Mouse (Mus musculus) MEL (cell line): ENCODE results near the gene Snx32.

Source experiments
- POLR2A ChIP-seq, 2 experiments: IDR thresholded peaks; 2 replicates each; pipeline ENCODE4 v1.6.1; 2011 to 2012; ENCODE audit warnings: low read length in 2 of 2, mild to moderate bottlenecking in 2 of 2, control low read depth in 1 of 2, improper control_type of control experiment in 1 of 2, low read depth in 1 of 2, moderate library complexity in 1 of 2; ENCODE audit not compliant: control insufficient read depth in 1 of 2, insufficient read depth in 1 of 2, poor library complexity in 1 of 2
- TCF12 ChIP-seq: IDR thresholded peaks from 2 replicates; pipeline ENCODE4 v1.6.1; 2014; ENCODE audit warnings: low read depth, mild to moderate bottlenecking, inconsistent platforms, low read length, improper control_type of control experiment, moderate library complexity

- no peak for TF ChIP-seq TCF12
- TF ChIP-seq POLR2A (IDR thresholded peaks at IDR 0.05; ENCODE audit: control insufficient read depth in 1 of 2, insufficient read depth in 1 of 2, low read depth in 1 of 2, low read length in 2 of 2, poor library complexity in 1 of 2) = no peak
Measured at GRCm38 (mm10) chr19:5471846-5472245, 38.5 kb downstream of the Snx32 start.
